In the genomic region with DNA sequence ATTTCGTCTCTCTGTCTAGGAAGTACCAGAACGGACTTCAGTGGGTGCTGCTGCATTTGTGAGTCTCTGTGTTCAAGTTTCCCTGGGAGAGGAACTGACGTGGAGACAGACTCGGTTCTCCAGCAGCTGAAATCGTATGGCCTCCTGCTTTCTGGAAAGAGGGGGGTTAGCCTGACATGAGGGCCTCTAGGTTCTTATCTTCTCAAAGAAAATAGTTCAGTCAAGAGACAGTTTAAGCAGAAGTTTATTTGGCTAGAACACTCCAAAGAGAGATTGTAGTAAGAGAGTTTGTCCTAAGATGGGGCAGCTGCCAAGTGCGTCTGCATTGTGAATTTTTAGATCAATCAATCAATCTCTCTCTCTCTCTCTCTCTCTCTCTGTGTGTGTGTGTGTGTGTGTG, we compare ENCODE assay signal across 30 mouse cellular contexts.
"Had no signal": no experiment of that assay in that cellular context is flagged by ENCODE, and none has a peak within 500 bp of the region (broad histone marks: within the 10 kb centered on the region; RNA-seq: fewer than 3 reads in every experiment).

No protein-coding gene starts in this region.

- DNase-seq: left cerebral cortex, postnatal 4 days; liver; liver, embryonic 13.5 days; liver, postnatal 0 days; lung, adult 2 months; lung, postnatal 10 days; lung, postnatal 36 days; lung, postnatal 4 days; midbrain, embryonic 14.5 days had no signal

- H3K4me1 ChIP-seq: limb, embryonic 10.5 days; limb, embryonic 12.5 days; limb, embryonic 13.5 days; limb, embryonic 15.5 days; liver, embryonic 12.5 days; liver, embryonic 13.5 days; liver, embryonic 15.5 days; midbrain, embryonic 12.5 days; midbrain, embryonic 15.5 days; neural tube, embryonic 12.5 days had no signal

- H3K9ac ChIP-seq: limb, embryonic 12.5 days; limb, embryonic 13.5 days; limb, embryonic 15.5 days; liver, embryonic 12.5 days; liver, embryonic 13.5 days; liver, embryonic 14.5 days; liver, embryonic 15.5 days; liver, postnatal 0 days; lung, embryonic 15.5 days; midbrain, embryonic 12.5 days; midbrain, embryonic 13.5 days; midbrain, embryonic 15.5 days; neural tube, embryonic 12.5 days had no signal

- H3K9me3 ChIP-seq: limb, embryonic 10.5 days; limb, embryonic 12.5 days; limb, embryonic 13.5 days; limb, embryonic 15.5 days; liver, embryonic 12.5 days; liver, embryonic 13.5 days; liver, embryonic 15.5 days; lung, embryonic 15.5 days; midbrain, embryonic 10.5 days; midbrain, embryonic 12.5 days; midbrain, embryonic 15.5 days; neural tube, embryonic 12.5 days had no signal

- H3K36me3 ChIP-seq: limb, embryonic 10.5 days; limb, embryonic 12.5 days; limb, embryonic 13.5 days; limb, embryonic 15.5 days; liver, embryonic 12.5 days; liver, embryonic 13.5 days; liver, embryonic 15.5 days; lung, embryonic 15.5 days; midbrain, embryonic 10.5 days; midbrain, embryonic 12.5 days; midbrain, embryonic 13.5 days; midbrain, embryonic 15.5 days; neural tube, embryonic 12.5 days had no signal

- H3K4me3 ChIP-seq: left cerebral cortex, adult 2 months; limb, embryonic 10.5 days; limb, embryonic 12.5 days; limb, embryonic 13.5 days; limb, embryonic 15.5 days; liver, embryonic 12.5 days; liver, embryonic 13.5 days; liver, embryonic 15.5 days; lung, embryonic 15.5 days; megakaryocyte, embryonic 14.5 days; midbrain, embryonic 10.5 days; midbrain, embryonic 12.5 days; midbrain, embryonic 13.5 days; midbrain, embryonic 15.5 days; myocyte; neural tube, embryonic 12.5 days had no signal

- H3K27me3 ChIP-seq: limb, embryonic 13.5 days; limb, embryonic 15.5 days; liver, embryonic 12.5 days; liver, embryonic 13.5 days; liver, embryonic 15.5 days; lung, embryonic 15.5 days; midbrain, embryonic 12.5 days; midbrain, embryonic 13.5 days; midbrain, embryonic 15.5 days; neural tube, embryonic 12.5 days had no signal

- H3K4me2 ChIP-seq: limb, embryonic 12.5 days; limb, embryonic 13.5 days; limb, embryonic 15.5 days; liver, embryonic 11.5 days; liver, embryonic 12.5 days; liver, embryonic 13.5 days; liver, embryonic 15.5 days; lung, embryonic 15.5 days; midbrain, embryonic 11.5 days; midbrain, embryonic 12.5 days; midbrain, embryonic 13.5 days; midbrain, embryonic 15.5 days; neural tube, embryonic 12.5 days had no signal

- H3K27ac ChIP-seq: left cerebral cortex, adult 2 months; limb, embryonic 10.5 days; limb, embryonic 12.5 days; limb, embryonic 13.5 days; limb, embryonic 15.5 days; liver, embryonic 12.5 days; liver, embryonic 13.5 days; liver, embryonic 14.5 days; liver, embryonic 15.5 days; lung, embryonic 15.5 days; macrophage; midbrain, embryonic 10.5 days; midbrain, embryonic 12.5 days; midbrain, embryonic 13.5 days; midbrain, embryonic 15.5 days; neural tube, embryonic 12.5 days had no signal

- ATAC-seq: liver, embryonic 12.5 days; liver, postnatal 0 days; lung, postnatal 0 days; midbrain, embryonic 13.5 days; midbrain, embryonic 15.5 days; midbrain, embryonic 16.5 days had no signal
